Mouse (Mus musculus): ENCODE results near the gene Acsbg1.

DNA sequence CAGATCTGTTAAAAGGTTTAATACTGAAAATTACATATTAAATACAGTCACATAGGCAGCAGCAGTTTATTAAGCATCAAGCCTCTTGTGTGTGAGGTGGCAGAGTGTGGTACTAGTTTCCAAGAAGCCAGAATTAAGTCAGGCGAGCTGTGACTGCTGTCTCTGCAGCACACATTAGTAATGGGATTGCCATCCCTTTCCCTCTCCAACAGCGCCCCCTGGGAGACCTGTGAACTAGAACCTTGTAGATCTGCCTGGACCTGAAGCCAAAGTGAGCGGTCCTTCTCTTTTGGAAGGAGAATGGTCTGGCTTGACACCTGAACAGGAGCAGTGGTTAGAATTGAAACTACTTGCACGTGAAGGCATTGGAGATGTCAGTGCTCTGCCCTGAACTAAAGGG is 56.8 kb downstream of the Acsbg1 start:
- TF ChIP-seq CTCF (IDR thresholded peaks at IDR 0.05; ENCODE audit: low read depth, low read length) (peak; percentile 59; the same call in 1 of the 2 replicates), POLR2A (IDR thresholded peaks at IDR 0.05; ENCODE audit: extremely low read depth, insufficient read depth, low read length) (no peak)

Measured in liver, adult 2 months (tissue).